Mouse (Mus musculus) midbrain, postnatal 0 days (tissue): Measurements from ENCODE around the gene Gm17545. TPM values are rescaled to one million over a fixed set of nuclear protein-coding genes. Genes with fewer than 3 reads are reported as not detected.
A peak's percentile ranks its signal among the peaks of the same experiment; 100 is the strongest.

Experiments
- ATAC-seq: fragments of 200-750 bp; cut with Nextera tagmentation; 2 replicates; pipeline ENCODE4 v1.8.0; 2017; ENCODE audit warnings: moderate number of reproducible peaks, mild to moderate bottlenecking, moderate TSS enrichment, moderate library complexity; ENCODE audit not compliant: low FRiP score
- DNase-seq: peaks from one replicate; pipeline ENCODE4 v3.0.0-alpha.2; 2015; ENCODE audit warnings: low spot score
- H3K27ac ChIP-seq: fragments of 300-500 bp; sonication (generic); 2 replicates; pipeline ENCODE4 v1.5.1; 2014; ENCODE audit warnings: low read depth, mild to moderate bottlenecking, low read length, mixed read lengths
- H3K27me3 ChIP-seq: fragments of 300-500 bp; sonication (generic); 2 replicates; pipeline ENCODE4 v1.6.1; 2014; ENCODE audit warnings: low read length, control low read depth, mixed read lengths; ENCODE audit not compliant: insufficient read depth
- H3K36me3 ChIP-seq: fragments of 300-500 bp; sonication (generic); 2 replicates; pipeline ENCODE4 v1.6.1; 2014; ENCODE audit warnings: low read length, control low read depth, mixed read lengths; ENCODE audit not compliant: insufficient read depth
- H3K4me1 ChIP-seq: fragments of 300-500 bp; sonication (generic); 2 replicates; pipeline ENCODE4 v1.6.1; 2014; ENCODE audit warnings: mild to moderate bottlenecking, control low read depth, antibody characterized with exemption, low read length, mixed read lengths; ENCODE audit not compliant: insufficient read depth
- H3K4me2 ChIP-seq: fragments of 300-500 bp; sonication (generic); 2 replicates; pipeline ENCODE4 v1.6.1; 2014; ENCODE audit warnings: low read depth, mild to moderate bottlenecking, low read length, mixed read lengths; ENCODE audit not compliant: poor library complexity, severe bottlenecking
- H3K4me3 ChIP-seq: fragments of 300-500 bp; sonication (generic); 2 replicates; pipeline ENCODE4 v1.5.1; 2014; ENCODE audit warnings: low read depth, mild to moderate bottlenecking, low read length, moderate library complexity
- H3K9ac ChIP-seq: fragments of 300-500 bp; sonication (generic); replicated peaks from 2 replicates; pipeline ENCODE4 v1.6.1; 2014; ENCODE audit warnings: mild to moderate bottlenecking, low read length, moderate library complexity, mixed read lengths; ENCODE audit not compliant: poor library complexity, severe bottlenecking
- H3K9me3 ChIP-seq: fragments of 300-500 bp; sonication (generic); 2 replicates; pipeline ENCODE4 v1.6.1; 2016; ENCODE audit warnings: low read length, control low read depth
- CTCF ChIP-seq: IDR thresholded peaks from 2 replicates; pipeline ENCODE4 v1.5.1; 2016; ENCODE audit warnings: antibody characterized with exemption, mild to moderate bottlenecking
- WGBS: fragments of 180-500 bp; shearing (Covaris S2); extraction: QIAGEN DNeasy Blood & Tissue Kit; methylation state at CpG from one replicate; pipeline ENCODE4 v1.1.7; 2014; 5-methylcytosine and 5-hydroxymethylcytosine counted together
- polyA plus RNA-seq: library from polyadenylated mRNA; unstranded; fragments of >200 nt; fragmentation: Nextera tagmentation; extraction: Ambion mirVana; gene quantifications from 2 replicates; pipeline ENCODE4 v1.2.1, GENCODE M21; 2015
- total RNA-seq: library from RNA; depleted of rRNA; stranded (reverse); fragments of >200 nt; gene quantifications from 2 replicates; pipeline ENCODE4 v1.2.3, GENCODE M21; 2014

Gene Gm17545
- total and polyA plus RNA-seq, 2 experiments from 2014 or later: not detected

GRCm38 (mm10) chr9:22424196-22424595 lies 29.9 kb upstream of the Gm17545 start:
- no peak overlapping the region for H3K27ac ChIP-seq
- no peak overlapping the region for H3K9ac ChIP-seq
- no peaks in the 10 kb centered on the region; the same call in none of the 2 replicates for H3K36me3 ChIP-seq
- no peak for ATAC-seq
- H3K4me2 ChIP-seq: no peak overlapping the region
- no peak for DNase-seq
- H3K9me3 ChIP-seq: no peaks in the 10 kb centered on the region
- H3K4me1 ChIP-seq: no peaks in the 10 kb centered on the region
- no peaks in the 10 kb centered on the region for H3K27me3 ChIP-seq
- H3K4me3 ChIP-seq: no peak overlapping the region
- TF ChIP-seq CTCF: no peak
- WGBS: 76% methylated on average over 10 of the region's 10 CpGs

GRCm38 (mm10) chr9:22424719-22425118 lies 29.4 kb upstream of the Gm17545 start:
- Histone ChIP-seq H3K4me3 (no peak overlapping the region), H3K27me3 (no peaks in the 10 kb centered on the region), H3K4me1 (no peaks in the 10 kb centered on the region), H3K9ac (no peak overlapping the region), H3K27ac (no peak overlapping the region), H3K4me2 (no peak overlapping the region), H3K36me3 (no peaks in the 10 kb centered on the region; the same call in none of the 2 replicates), H3K9me3 (no peaks in the 10 kb centered on the region)
- no peak for ATAC-seq
- 96% methylated on average over 4 of the region's 4 CpGs for WGBS
- no peak for TF ChIP-seq CTCF
- DNase-seq: no peak

DNA sequence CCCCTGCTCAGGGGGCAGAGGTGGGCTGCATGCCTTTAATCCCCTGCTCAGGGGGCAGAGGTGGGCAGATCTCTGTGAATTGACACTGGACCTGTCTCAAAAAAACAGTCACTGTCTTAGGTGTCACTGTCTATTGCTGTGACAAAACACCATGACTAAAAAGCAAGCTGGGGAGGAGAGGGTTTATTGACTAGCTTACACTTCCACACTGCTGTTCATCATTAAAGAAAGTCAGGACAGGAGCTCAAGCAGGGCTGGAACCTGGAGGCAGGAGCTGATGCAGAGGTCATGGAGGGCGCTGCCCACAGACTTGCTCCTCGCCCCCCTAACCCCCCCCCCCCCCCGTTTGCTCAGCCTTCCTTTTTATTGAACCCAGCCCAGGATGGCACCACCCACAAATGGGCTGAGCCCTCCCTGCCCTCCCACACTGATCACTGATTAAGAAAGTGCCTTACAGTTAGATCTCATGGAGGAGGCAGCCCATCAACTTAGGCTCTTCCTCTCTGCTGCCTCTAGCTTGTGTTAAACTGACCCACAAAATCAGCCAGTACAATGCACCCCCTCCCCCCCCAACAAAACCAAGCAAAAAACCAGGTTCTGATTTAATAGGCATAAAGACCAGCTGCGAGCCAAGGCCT lies 25.9 kb upstream of the Gm17545 start:
- ATAC-seq (no peak), DNase-seq (no peak)
- Histone ChIP-seq H3K4me3 (no peak overlapping the region), H3K27ac (no peak overlapping the region), H3K36me3 (no peaks in the 10 kb centered on the region; the same call in none of the 2 replicates), H3K9ac (no peak overlapping the region), H3K4me1 (no peaks in the 10 kb centered on the region), H3K4me2 (no peak overlapping the region), H3K9me3 (no peaks in the 10 kb centered on the region), H3K27me3 (no peaks in the 10 kb centered on the region)
- 40% methylated on average over 3 of the region's 4 CpGs for WGBS
- TF ChIP-seq CTCF: no peak

DNA sequence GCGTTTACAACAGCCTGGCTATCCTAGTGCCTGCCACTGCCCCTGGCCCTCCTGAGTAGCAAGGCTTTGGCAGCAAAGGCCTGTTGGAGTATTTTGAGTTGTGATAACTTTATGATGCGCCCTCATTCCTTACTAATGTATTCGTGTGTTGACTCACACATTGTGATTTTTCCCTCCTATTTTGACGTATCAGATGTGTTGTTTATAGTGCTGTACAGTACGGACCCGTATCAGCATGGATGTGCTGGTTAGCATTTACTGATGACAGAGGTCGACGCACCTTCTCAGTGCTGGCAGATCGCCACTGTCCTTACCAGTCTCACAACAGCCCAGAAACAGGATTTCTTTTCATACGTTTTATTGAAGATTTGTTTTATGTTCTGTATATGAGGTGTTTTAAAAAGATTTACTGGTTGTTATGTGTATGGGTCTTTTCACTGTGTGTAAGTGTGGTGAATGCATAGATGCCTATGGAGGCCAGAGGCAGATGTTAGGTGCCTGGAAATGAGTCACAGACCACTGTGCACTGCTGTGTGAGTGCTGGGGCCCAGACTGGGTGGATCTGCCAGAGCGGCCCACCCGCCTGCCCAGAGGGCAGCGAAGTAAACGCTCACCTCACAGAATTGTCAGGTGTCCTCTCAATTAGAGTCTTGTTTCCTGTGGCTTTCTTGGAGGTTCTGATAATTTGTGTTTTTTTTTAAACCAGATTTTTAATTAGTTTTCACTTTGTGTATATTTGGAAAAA lies 25.3 kb upstream of the Gm17545 start:
- no peak overlapping the region for H3K9ac ChIP-seq
- DNase-seq: no peak
- H3K4me2 ChIP-seq: no peak overlapping the region
- no peaks in the 10 kb centered on the region for H3K4me1 ChIP-seq
- no peaks in the 10 kb centered on the region for H3K27me3 ChIP-seq
- no peak overlapping the region for H3K27ac ChIP-seq
- no peaks in the 10 kb centered on the region for H3K9me3 ChIP-seq
- 80% methylated on average over 14 of the region's 14 CpGs for WGBS
- H3K36me3 ChIP-seq: no peaks in the 10 kb centered on the region; the same call in none of the 2 replicates
- ATAC-seq: no peak
- H3K4me3 ChIP-seq: no peak overlapping the region
- no peak for TF ChIP-seq CTCF

- Histone ChIP-seq H3K4me1 (no peaks in the 10 kb centered on the region), H3K27me3 (no peaks in the 10 kb centered on the region), H3K9ac (no peak overlapping the region), H3K36me3 (no peaks in the 10 kb centered on the region; the same call in none of the 2 replicates), H3K4me3 (no peak overlapping the region), H3K4me2 (no peak overlapping the region; the same call in 1 of the 2 replicates), H3K9me3 (no peaks in the 10 kb centered on the region), H3K27ac (no peak overlapping the region)
- DNase-seq (peak; percentile 51), ATAC-seq (no peak)
- 37% methylated on average over 15 of the region's 15 CpGs for WGBS
- no peak; the same call in 1 of the 2 replicates for TF ChIP-seq CTCF
Measured at GRCm38 (mm10) chr9:22429533-22430241, 24.4 kb upstream of the Gm17545 start.
